In the genomic region with DNA sequence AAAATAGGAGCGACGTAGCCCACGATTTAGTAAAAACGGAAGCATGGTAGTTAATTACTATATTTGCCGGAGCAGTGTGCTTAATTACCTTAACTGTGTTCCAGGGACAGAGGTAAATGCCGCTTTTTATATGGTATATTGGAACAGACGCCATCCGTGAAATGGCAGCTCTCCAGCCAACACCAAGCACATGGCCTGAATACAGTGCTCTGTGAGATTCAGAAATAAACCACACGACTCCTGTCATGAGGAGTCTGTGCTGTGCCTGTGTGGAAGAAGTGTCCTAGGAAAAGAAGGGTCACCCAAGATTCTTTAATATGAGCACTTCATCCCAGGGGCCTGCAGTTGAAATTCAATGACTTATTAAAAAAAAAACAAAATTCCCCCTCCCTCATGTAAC, we compare ENCODE assay signal across 22 mouse cellular contexts. TPM values are rescaled to one million over a fixed set of nuclear protein-coding genes. Genes with fewer than 3 reads are reported as not detected.
A peak's percentile ranks its signal among the peaks of the same experiment; 100 is the strongest.
DNase-seq lines count a peak whose midpoint lies in the region; ATAC-seq lines count a peak whose summit lies in the region.
"Had no signal": no experiment of that assay in that cellular context is flagged by ENCODE, and none has a peak within 500 bp of the region (broad histone marks: within the 10 kb centered on the region; RNA-seq: fewer than 3 reads in every experiment).

No protein-coding gene starts in this region.

- no peak overlapping the region for H3K9ac ChIP-seq in intestine, embryonic 14.5 days (ENCODE audit: low read length)
- H3K9ac ChIP-seq in intestine, embryonic 15.5 days = no peak overlapping the region

- DNase-seq in cerebellum, postnatal 14 days = peak; percentile 28 to 36
- no peak for DNase-seq in cerebellum, adult 11 months
- DNase-seq in frontal cortex, postnatal 10 days (ENCODE audit: low spot score in 2 of 2) = no peak
- peak; percentile 24 for DNase-seq in intestine, embryonic 14.5 days (ENCODE audit: low spot score)
- DNase-seq in MN1 (ENCODE audit: low spot score) = peak; percentile 75
- DNase-seq in gastrocnemius, postnatal 4 days (ENCODE audit: low spot score in 2 of 2) = no peak
- DNase-seq: adrenal gland, adult 2 months; adrenal gland, adult 8-10 months; adrenal gland, postnatal 10 days; adrenal gland, postnatal 14 days; adrenal gland, postnatal 25 days; adrenal gland, postnatal 36 days; B cell, adult 2 months; cerebellum, adult 11-12 months; cerebellum, adult 18-20 months had no signal

- H3K4me1 ChIP-seq in intestine, embryonic 14.5 days (replicated peaks; ENCODE audit: control insufficient read depth, insufficient read depth, low read length) = no peaks in the 10 kb centered on the region
- H3K4me1 ChIP-seq in intestine, embryonic 15.5 days (replicated peaks) = no peaks in the 10 kb centered on the region

- WGBS in intestine, embryonic 14.5 days = 91% methylated on average over 9 of the region's 9 CpGs
- WGBS in intestine, embryonic 15.5 days = 95% methylated on average over 9 of the region's 9 CpGs

- peaks cover 35% of the 10 kb centered on the region for H3K36me3 ChIP-seq in intestine, embryonic 14.5 days (ENCODE audit: control insufficient read depth, insufficient read depth, low read length)
- H3K36me3 ChIP-seq in intestine, embryonic 15.5 days = peaks cover 18% of the 10 kb centered on the region; the same call in 1 of the 2 replicates
- H3K36me3 ChIP-seq: G1E had no signal

- H3K4me2 ChIP-seq in intestine, embryonic 14.5 days (ENCODE audit: low read length) = no peak overlapping the region
- no peak overlapping the region for H3K4me2 ChIP-seq in intestine, embryonic 15.5 days (replicated peaks)

- H3K27me3 ChIP-seq in intestine, embryonic 14.5 days (replicated peaks; ENCODE audit: control insufficient read depth, insufficient read depth, low read length) = no peaks in the 10 kb centered on the region
- H3K27me3 ChIP-seq in intestine, embryonic 15.5 days (replicated peaks) = no peaks in the 10 kb centered on the region
- H3K27me3 ChIP-seq: CH12.LX, Patski had no signal

- ATAC-seq in frontal cortex, adult (ENCODE audit: low TSS enrichment) = peak; percentile 66
- no peak for ATAC-seq in intestine, embryonic 14.5 days (replicated peaks; ENCODE audit: low FRiP score, low TSS enrichment, low read depth)
- no peak for ATAC-seq in intestine, embryonic 15.5 days
- ATAC-seq: activated CD4-positive, CD25-positive, alpha-beta regulatory T cell, adult 4 months; CD4-positive, CD25-positive, alpha-beta regulatory T cell, adult 4 months; Patski had no signal

- 0 out of 2 replicates have a peak, but pooled peaks cover 4% of the 10 kb centered on the region for H3K9me3 ChIP-seq in intestine, embryonic 14.5 days (ENCODE audit: control insufficient read depth, low read length)
- H3K9me3 ChIP-seq in intestine, embryonic 15.5 days = no peaks in the 10 kb centered on the region

- no peak overlapping the region for H3K27ac ChIP-seq in intestine, embryonic 14.5 days (ENCODE audit: low read depth)
- H3K27ac ChIP-seq in intestine, embryonic 15.5 days = no peak overlapping the region

- no peak overlapping the region for H3K4me3 ChIP-seq in intestine, embryonic 14.5 days (ENCODE audit: low read depth, low read length)
- no peak overlapping the region for H3K4me3 ChIP-seq in intestine, embryonic 15.5 days (replicated peaks)

RNA-seq across cellular contexts. Expression of a gene that starts 50.2 kb away (rescaled TPM):
- polyA plus RNA-seq in intestine, embryonic 14.5 days (2014; fragmentation: Nextera tagmentation; extraction: Ambion mirVana) = 12.6 and 12.8 TPM in 2 replicates
- 11.6 and 13.9 TPM in 2 replicates for polyA plus RNA-seq in intestine, embryonic 15.5 days (2015; fragmentation: Nextera tagmentation; extraction: Ambion mirVana)
- total RNA-seq in gastrocnemius, postnatal 4 days (2021) = 10 to 100 TPM; 63.6 TPM
- total RNA-seq: G1E had no signal
- polyA plus RNA-seq: G1E had no signal

Comparison
In these comparisons a context has a peak if more than half of its experiments do, and no peak if none do; other contexts are left out.
1. DNase-seq: peak in cerebellum, postnatal 14 days (2 of 2), intestine, embryonic 14.5 days (single experiment) and MN1 (single experiment); none in cerebellum, adult 11 months (single experiment), frontal cortex, postnatal 10 days (0 of 2) and gastrocnemius, postnatal 4 days (0 of 2).